Mouse (Mus musculus): Measurements from ENCODE around the gene Krt32. TPM values are rescaled to one million over a fixed set of nuclear protein-coding genes. Genes with fewer than 3 reads are reported as not detected.

The Krt32 gene
- polyA plus RNA-seq (2021; fragmentation: Nextera tagmentation): not detected in 2 replicates
- long read RNA-seq, experiment 1: 0 reads
- long read RNA-seq, experiment 2: 0 reads

GRCm38 (mm10) chr11:100087861-100088260 is at the start of gene Krt32:
TSS of gene Krt32 (minus strand) at chr11:100088226.

GRCm38 (mm10) chr11:100135731-100136130 is 47.7 kb upstream of the Krt32 start, which contains the start of gene Krt15:
TSS of gene Krt15 (minus strand) at chr11:100135928.

GRCm38 (mm10) chr11:100121466-100121865 is 33.4 kb upstream of the Krt32 start, which contains the start of gene Krt13:
TSS of gene Krt13 (minus strand) at chr11:100121566.

GRCm38 (mm10) chr11:100105576-100106122 is 17.6 kb upstream of the Krt32 start, which contains the start of gene Krt36:
TSS of gene Krt36 (minus strand) at chr11:100105626.

GRCm38 (mm10) chr11:100096141-100096540 is 8.1 kb upstream of the Krt32 start, which contains the start of gene Krt35:
TSS of gene Krt35 (minus strand) at chr11:100096241.

GRCm38 (mm10) chr11:100050451-100050850 is 37.6 kb downstream of the Krt32 start, which contains the start of gene Krt31:
TSS of gene Krt31 (minus strand) at chr11:100050551.

GRCm38 (mm10) chr11:100041454-100041853 is 46.6 kb downstream of the Krt32 start, which contains the start of gene Krt34:
TSS of gene Krt34 (minus strand) at chr11:100041554.

Other genes starting within 250 kb of the Krt32 start
- gene Krtap4-16, start 236.6 kb downstream of the Krt32 start, polyA plus RNA-seq (2021; fragmentation: Nextera tagmentation): not detected in 2 replicates
- gene Gm11568, start 230.3 kb downstream of the Krt32 start, polyA plus RNA-seq (2021; fragmentation: Nextera tagmentation): not detected in 2 replicates
- not detected in 2 replicates for gene Gm11559, start 223.8 kb downstream of the Krt32 start, polyA plus RNA-seq (2021; fragmentation: Nextera tagmentation)
- gene Krtap9-1, start 214.8 kb downstream of the Krt32 start, polyA plus RNA-seq (2021; fragmentation: Nextera tagmentation): not detected in 2 replicates
- not detected in 2 replicates for gene Gm11567, start 209.0 kb downstream of the Krt32 start, polyA plus RNA-seq (2021; fragmentation: Nextera tagmentation)
- not detected in 2 replicates for gene Krtap31-1, start 180.3 kb downstream of the Krt32 start, polyA plus RNA-seq (2021; fragmentation: Nextera tagmentation)
- gene Gm11565, start 173.5 kb downstream of the Krt32 start, polyA plus RNA-seq (2021; fragmentation: Nextera tagmentation): not detected in 2 replicates
- not detected in 2 replicates for gene Krtap31-2, start 151.9 kb downstream of the Krt32 start, polyA plus RNA-seq (2021; fragmentation: Nextera tagmentation)
- not detected in 2 replicates for gene Krtap9-5, start 139.8 kb downstream of the Krt32 start, polyA plus RNA-seq (2021; fragmentation: Nextera tagmentation)
- gene Krtap29-1, start 109.2 kb downstream of the Krt32 start, polyA plus RNA-seq (2021; fragmentation: Nextera tagmentation): not detected in 2 replicates
- not detected in 2 replicates for gene Krtap16-1, start 101.6 kb downstream of the Krt32 start, polyA plus RNA-seq (2021; fragmentation: Nextera tagmentation)
- gene Krtap17-1, start 94.2 kb downstream of the Krt32 start, polyA plus RNA-seq (2021; fragmentation: Nextera tagmentation): not detected in 2 replicates
- not detected in 2 replicates for gene Krt33a, start 72.0 kb downstream of the Krt32 start, polyA plus RNA-seq (2021; fragmentation: Nextera tagmentation)
- not detected in 2 replicates for gene Krt33b, start 58.4 kb downstream of the Krt32 start, polyA plus RNA-seq (2021; fragmentation: Nextera tagmentation)
- not detected in 2 replicates for gene Krt34, start 46.7 kb downstream of the Krt32 start, polyA plus RNA-seq (2021; fragmentation: Nextera tagmentation)
- not detected in 2 replicates for gene Krt31, start 37.7 kb downstream of the Krt32 start, polyA plus RNA-seq (2021; fragmentation: Nextera tagmentation)
- not detected in 2 replicates for gene Krt35, start 8.0 kb upstream of the Krt32 start, polyA plus RNA-seq (2021; fragmentation: Nextera tagmentation)
- not detected in 2 replicates for gene Krt36, start 17.4 kb upstream of the Krt32 start, polyA plus RNA-seq (2021; fragmentation: Nextera tagmentation)
- gene Krt13, start 33.3 kb upstream of the Krt32 start, polyA plus RNA-seq (2021; fragmentation: Nextera tagmentation): not detected in 2 replicates
- gene Krt15, start 47.7 kb upstream of the Krt32 start, polyA plus RNA-seq (2021; fragmentation: Nextera tagmentation): 3.1 and 4.5 TPM in 2 replicates
- 0.36 TPM in 1 of 2 replicates, not detected in the other for gene Krt19, start 60.4 kb upstream of the Krt32 start, polyA plus RNA-seq (2021; fragmentation: Nextera tagmentation)
- gene Krt9, start 105.0 kb upstream of the Krt32 start, polyA plus RNA-seq (2021; fragmentation: Nextera tagmentation): 0.33 and 0.45 TPM in 2 replicates
- 0.13 TPM in 1 of 2 replicates, not detected in the other for gene Krt14, start 119.3 kb upstream of the Krt32 start, polyA plus RNA-seq (2021; fragmentation: Nextera tagmentation)
- not detected in 2 replicates for gene Krt16, start 160.7 kb upstream of the Krt32 start, polyA plus RNA-seq (2021; fragmentation: Nextera tagmentation)
- gene Krt17, start 172.8 kb upstream of the Krt32 start, polyA plus RNA-seq (2021; fragmentation: Nextera tagmentation): 0.15 and 0.26 TPM in 2 replicates
- gene Krt42, start 181.6 kb upstream of the Krt32 start, polyA plus RNA-seq (2021; fragmentation: Nextera tagmentation): 0.13 TPM in 1 of 2 replicates, not detected in the other
- gene Eif1, start 231.7 kb upstream of the Krt32 start, polyA plus RNA-seq (2021; fragmentation: Nextera tagmentation): 517 and 668 TPM in 2 replicates
- 0.40 TPM in 1 of 2 replicates, not detected in the other for gene Gast, start 246.2 kb upstream of the Krt32 start, polyA plus RNA-seq (2021; fragmentation: Nextera tagmentation)